Mouse (Mus musculus): Measurements from ENCODE around the gene Creb3l4.

GRCm38 (mm10) chr3:90258521-90258920 is 15.2 kb upstream of the Creb3l4 start:
- TF ChIP-seq CTCF (IDR thresholded peaks at IDR 0.05; ENCODE audit: low read depth, low read length) (no peak), POLR2A (IDR thresholded peaks at IDR 0.05; ENCODE audit: borderline replicate concordance, low read depth, low read length) (no peak)
